Mouse (Mus musculus) heart, adult 9 months (tissue): Measurements from ENCODE around the gene Kirrel3.

Experiments
- DNase-seq, 2 experiments: peaks; one replicate each; pipeline ENCODE4 v3.0.0; 2022; ENCODE audit warnings: low spot score in 2 of 2

The Kirrel3 gene

GRCm38 (mm10) chr9:34600326-34600725 lies 114.6 kb downstream of the Kirrel3 start:
- DNase-seq: peak in 1 of 2 experiments; percentile 4

GRCm38 (mm10) chr9:34603750-34604149 lies 118.1 kb downstream of the Kirrel3 start:
- DNase-seq: no peak

GRCm38 (mm10) chr9:34604931-34605330 lies 119.2 kb downstream of the Kirrel3 start:
- no peak for DNase-seq

GRCm38 (mm10) chr9:34605486-34605885 lies 119.8 kb downstream of the Kirrel3 start:
- DNase-seq: no peak

- no peak for DNase-seq
These were observed 122.3 kb downstream of the Kirrel3 start for GRCm38 (mm10) chr9:34607976-34608375.

GRCm38 (mm10) chr9:34612886-34613769 lies 127.4 kb downstream of the Kirrel3 start:
- DNase-seq: no peak

- DNase-seq: no peak
These were observed 132.4 kb downstream of the Kirrel3 start for GRCm38 (mm10) chr9:34618099-34618498.

- no peak for DNase-seq
These were observed 134.2 kb downstream of the Kirrel3 start for GRCm38 (mm10) chr9:34619913-34620312.

- DNase-seq: no peak
These were observed 137.8 kb downstream of the Kirrel3 start for GRCm38 (mm10) chr9:34623526-34623925.

- no peak for DNase-seq
These were observed 138.3 kb downstream of the Kirrel3 start for GRCm38 (mm10) chr9:34624021-34624420.

GRCm38 (mm10) chr9:34628841-34629240 lies 143.1 kb downstream of the Kirrel3 start:
- DNase-seq: no peak

- no peak for DNase-seq
These were observed 150.0 kb downstream of the Kirrel3 start for GRCm38 (mm10) chr9:34635696-34636095.

GRCm38 (mm10) chr9:34643917-34644316 lies 158.2 kb downstream of the Kirrel3 start:
- no peak for DNase-seq

- no peak for DNase-seq
These were observed 158.7 kb downstream of the Kirrel3 start for GRCm38 (mm10) chr9:34644392-34644791.

GRCm38 (mm10) chr9:34646831-34647230 lies 161.1 kb downstream of the Kirrel3 start:
- no peak for DNase-seq

- no peak for DNase-seq
These were observed 166.6 kb downstream of the Kirrel3 start for GRCm38 (mm10) chr9:34652278-34652677.

GRCm38 (mm10) chr9:34653141-34653540 lies 167.4 kb downstream of the Kirrel3 start:
- no peak for DNase-seq

GRCm38 (mm10) chr9:34660566-34660965 lies 174.9 kb downstream of the Kirrel3 start:
- DNase-seq: no peak

- DNase-seq: no peak
These were observed 177.7 kb downstream of the Kirrel3 start for GRCm38 (mm10) chr9:34663412-34663811.

GRCm38 (mm10) chr9:34665361-34666129 lies 179.9 kb downstream of the Kirrel3 start:
- no peak for DNase-seq

- no peak for DNase-seq
These were observed 181.5 kb downstream of the Kirrel3 start for GRCm38 (mm10) chr9:34667182-34667581.

- DNase-seq: no peak
These were observed 185.2 kb downstream of the Kirrel3 start for GRCm38 (mm10) chr9:34670906-34671305.

GRCm38 (mm10) chr9:34686798-34687197 lies 201.1 kb downstream of the Kirrel3 start:
- DNase-seq: no peak
